Mouse (Mus musculus): ENCODE measurements around the gene Slc9a2. TPM values are rescaled to one million over a fixed set of nuclear protein-coding genes. Genes with fewer than 3 reads are reported as not detected.

Slc9a2 gene
- polyA plus RNA-seq, 1 experiment from 2014 or later, result 0.18 TPM

DNA sequence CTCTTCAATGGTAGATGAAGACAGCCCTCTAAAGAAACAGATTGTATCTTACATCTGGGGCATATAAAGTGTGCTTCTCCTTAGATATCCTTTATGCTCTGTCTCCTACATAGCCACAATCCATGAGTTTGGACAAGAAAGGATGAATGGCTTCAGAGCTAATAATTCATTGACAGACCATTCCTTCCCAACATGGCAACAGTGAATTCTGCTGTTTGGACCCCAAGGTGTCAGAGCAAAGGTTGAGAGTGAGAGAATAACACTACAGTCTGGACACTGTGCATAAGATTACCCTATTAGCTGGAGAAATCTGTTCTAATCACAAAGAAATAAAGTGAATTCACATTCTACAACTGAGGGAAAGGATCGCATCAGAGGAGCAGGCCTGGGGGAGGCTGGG, 115.1 kb downstream of the Slc9a2 start:
- 96% methylated on average over 1 of the region's 1 CpGs for WGBS
- Histone ChIP-seq H3K4me1 (no peaks in the 10 kb centered on the region), H3K9me3 (no peaks in the 10 kb centered on the region), H3K4me2 (replicated peaks) (no peak overlapping the region), H3K27me3 (no peaks in the 10 kb centered on the region), H3K36me3 (no peaks in the 10 kb centered on the region), H3K9ac (replicated peaks) (no peak overlapping the region), H3K4me3 (no peak overlapping the region), H3K27ac (replicated peaks) (no peak overlapping the region)
- ATAC-seq (ENCODE audit: low FRiP score, low read depth), result no peak

DNA sequence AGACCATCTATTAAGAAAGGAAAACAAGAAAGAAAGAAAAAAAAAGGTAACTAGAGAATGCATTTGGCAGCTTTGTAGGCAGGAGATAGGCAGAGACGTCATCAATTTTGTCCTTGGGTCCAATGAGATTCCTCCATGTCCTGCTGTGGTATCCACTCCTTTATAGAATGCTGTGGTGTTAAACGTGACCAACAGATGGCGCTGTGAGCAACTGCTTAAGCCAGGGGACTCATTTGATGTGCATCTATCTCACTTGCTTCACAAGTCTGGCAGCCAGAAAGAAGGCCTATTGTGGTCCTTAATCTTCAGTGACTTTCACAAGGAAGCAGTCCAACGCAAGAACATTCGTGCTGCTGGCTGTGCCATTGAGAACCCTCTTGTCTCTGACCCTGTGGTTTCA, 117.0 kb downstream of the Slc9a2 start:
- Histone ChIP-seq H3K4me2 (replicated peaks) (no peak overlapping the region), H3K4me1 (no peaks in the 10 kb centered on the region), H3K27ac (replicated peaks) (no peak overlapping the region), H3K9ac (replicated peaks) (no peak overlapping the region), H3K4me3 (no peak overlapping the region), H3K36me3 (no peaks in the 10 kb centered on the region), H3K27me3 (no peaks in the 10 kb centered on the region), H3K9me3 (no peaks in the 10 kb centered on the region)
- WGBS, result 18% methylated on average over 5 of the region's 5 CpGs
- no peak for ATAC-seq (ENCODE audit: low FRiP score, low read depth)

DNA sequence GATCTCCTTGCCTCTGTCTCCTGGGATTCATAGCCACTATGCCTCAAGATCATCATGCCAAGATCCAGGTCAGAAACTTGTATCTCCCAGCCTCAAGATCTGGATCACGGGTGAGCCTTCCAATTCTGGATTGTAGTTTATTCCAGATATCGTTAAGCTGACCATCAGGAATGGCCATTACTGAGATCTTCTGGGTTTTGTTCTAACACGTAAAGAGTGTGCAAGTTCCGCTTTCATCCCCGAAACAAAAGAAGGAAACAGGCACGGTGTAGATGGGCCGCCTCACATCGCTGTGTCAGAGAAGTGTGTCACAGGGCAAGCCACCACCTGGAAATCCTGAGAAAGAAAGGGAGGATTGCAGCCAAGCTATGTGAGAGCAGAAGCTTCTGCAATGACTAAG, 118.7 kb downstream of the Slc9a2 start:
- Histone ChIP-seq H3K9ac (replicated peaks) (no peak overlapping the region), H3K36me3 (no peaks in the 10 kb centered on the region), H3K4me1 (no peaks in the 10 kb centered on the region), H3K27me3 (no peaks in the 10 kb centered on the region), H3K4me3 (no peak overlapping the region), H3K27ac (replicated peaks) (no peak overlapping the region), H3K9me3 (no peaks in the 10 kb centered on the region), H3K4me2 (replicated peaks) (no peak overlapping the region)
- ATAC-seq (ENCODE audit: low FRiP score, low read depth), result no peak
- WGBS, result 89% methylated on average over 8 of the region's 8 CpGs

DNA sequence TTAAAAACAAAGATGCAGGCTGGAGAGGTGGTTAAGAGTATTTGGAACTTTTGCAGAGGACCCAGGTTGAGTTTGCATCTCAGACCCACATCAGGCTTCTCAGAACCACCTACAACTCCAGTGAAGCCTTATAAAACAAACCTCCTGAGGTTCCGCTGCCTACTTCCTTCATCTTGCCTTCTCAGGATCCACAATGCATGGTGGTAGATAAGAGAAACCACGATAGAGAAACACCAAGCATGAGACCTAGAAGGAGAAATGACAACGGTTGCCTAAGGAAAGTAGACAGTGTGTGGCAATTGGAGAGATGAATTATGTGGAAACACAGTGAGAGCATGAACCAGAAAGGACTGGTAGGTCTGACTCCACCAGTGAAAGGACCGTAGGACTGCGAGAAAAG, 120.5 kb downstream of the Slc9a2 start:
- Histone ChIP-seq H3K4me3 (no peak overlapping the region), H3K4me1 (no peaks in the 10 kb centered on the region), H3K27me3 (no peaks in the 10 kb centered on the region), H3K27ac (replicated peaks) (no peak overlapping the region), H3K9me3 (no peaks in the 10 kb centered on the region), H3K9ac (replicated peaks) (no peak overlapping the region), H3K36me3 (no peaks in the 10 kb centered on the region), H3K4me2 (replicated peaks) (no peak overlapping the region)
- 87% methylated on average over 5 of the region's 5 CpGs for WGBS
- no peak for ATAC-seq (ENCODE audit: low FRiP score, low read depth)

DNA sequence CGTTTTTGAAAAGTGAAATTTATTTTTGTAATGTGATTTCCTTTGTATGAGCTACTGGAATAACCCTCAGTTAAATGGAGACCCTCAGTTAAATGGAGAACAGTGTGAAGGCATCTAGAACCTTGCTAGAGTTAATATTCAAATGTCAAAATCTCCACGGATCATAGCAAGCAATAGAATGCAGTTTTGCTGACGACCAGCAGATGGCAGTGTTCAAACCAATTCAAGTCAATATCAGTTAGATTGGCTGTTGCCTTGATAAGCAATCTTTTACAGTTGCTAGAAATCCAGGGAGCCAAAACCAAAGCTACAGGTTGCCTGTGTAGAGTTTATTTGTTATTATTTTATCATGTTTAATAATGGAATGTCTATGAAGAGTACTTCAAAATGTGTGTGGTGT, 122.4 kb downstream of the Slc9a2 start:
- Histone ChIP-seq H3K9me3 (no peaks in the 10 kb centered on the region), H3K9ac (replicated peaks) (no peak overlapping the region), H3K4me3 (no peak overlapping the region), H3K4me1 (no peaks in the 10 kb centered on the region), H3K27me3 (no peaks in the 10 kb centered on the region), H3K36me3 (no peaks in the 10 kb centered on the region), H3K4me2 (replicated peaks) (no peak overlapping the region), H3K27ac (replicated peaks) (no peak overlapping the region)
- ATAC-seq (ENCODE audit: low FRiP score, low read depth), result no peak
- WGBS, result 30% methylated on average over 3 of the region's 3 CpGs

DNA sequence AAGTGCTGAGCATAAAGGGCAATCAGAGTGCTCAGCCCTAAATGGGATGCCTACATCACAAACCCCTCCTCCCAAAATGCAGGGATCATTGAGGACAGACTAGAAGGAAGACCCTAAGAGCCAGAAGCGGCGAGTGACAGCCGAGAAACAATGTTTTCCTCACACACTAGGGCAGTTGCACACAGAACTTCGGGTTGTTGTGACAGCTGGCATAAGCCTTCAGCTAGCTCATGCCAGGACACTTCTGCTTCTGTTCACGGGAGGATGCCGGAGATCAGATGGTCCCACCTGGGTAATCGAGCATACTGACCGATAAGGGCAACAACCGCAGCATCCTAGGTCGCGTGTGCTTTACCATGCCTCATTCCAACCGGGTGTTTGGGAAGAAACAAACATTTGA, 123.7 kb downstream of the Slc9a2 start:
- H3K9ac ChIP-seq (replicated peaks), result no peak overlapping the region
- H3K9me3 ChIP-seq, result no peaks in the 10 kb centered on the region
- no peak overlapping the region for H3K4me2 ChIP-seq (replicated peaks)
- H3K27ac ChIP-seq (replicated peaks), result no peak overlapping the region
- no peaks in the 10 kb centered on the region for H3K4me1 ChIP-seq
- H3K27me3 ChIP-seq, result no peaks in the 10 kb centered on the region
- H3K36me3 ChIP-seq, result no peaks in the 10 kb centered on the region
- H3K4me3 ChIP-seq, result no peak overlapping the region
- ATAC-seq (ENCODE audit: low FRiP score, low read depth), result no peak
- 85% methylated on average over 12 of the region's 12 CpGs for WGBS

DNA sequence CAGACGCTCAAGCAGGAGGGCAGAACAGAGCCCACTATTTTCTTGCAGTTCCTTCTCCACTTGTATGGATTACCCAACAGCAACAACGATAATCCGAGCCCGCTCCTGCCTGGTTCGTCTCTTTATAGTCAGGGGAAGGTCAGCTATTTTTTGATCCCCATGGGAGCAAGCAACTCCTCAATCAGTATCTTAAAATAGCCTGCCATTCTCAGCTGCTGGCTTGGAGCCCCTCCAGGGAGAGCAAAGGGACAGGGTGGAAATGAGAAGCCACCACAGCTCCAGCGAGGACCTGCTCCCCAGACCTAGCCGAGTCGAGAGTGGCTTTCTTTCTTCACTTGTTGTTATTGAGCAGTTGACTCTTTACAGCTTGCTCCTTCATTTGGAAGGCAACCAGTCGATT, 125.0 kb downstream of the Slc9a2 start, which contains the start of gene Tmem182:
Gene Tmem182 (plus strand): TSS at position 251 of the 400 bp plus-strand sequence.
- H3K27ac ChIP-seq (replicated peaks), result no peak within 1 kb of the TSS
- H3K27me3 ChIP-seq, result no peaks in the 10 kb centered on the region
- H3K4me2 ChIP-seq (replicated peaks), result no peak within 1 kb of the TSS
- no peaks in the 10 kb centered on the region for H3K36me3 ChIP-seq
- ATAC-seq (ENCODE audit: low FRiP score, low read depth), result no peak
- H3K9ac ChIP-seq (replicated peaks), result no peak within 1 kb of the TSS
- H3K9me3 ChIP-seq, result no peaks in the 10 kb centered on the region
- H3K4me1 ChIP-seq, result no peaks in the 10 kb centered on the region
- 61% methylated on average over 9 of the region's 9 CpGs for WGBS
- no peak within 1 kb of the TSS for H3K4me3 ChIP-seq

DNA sequence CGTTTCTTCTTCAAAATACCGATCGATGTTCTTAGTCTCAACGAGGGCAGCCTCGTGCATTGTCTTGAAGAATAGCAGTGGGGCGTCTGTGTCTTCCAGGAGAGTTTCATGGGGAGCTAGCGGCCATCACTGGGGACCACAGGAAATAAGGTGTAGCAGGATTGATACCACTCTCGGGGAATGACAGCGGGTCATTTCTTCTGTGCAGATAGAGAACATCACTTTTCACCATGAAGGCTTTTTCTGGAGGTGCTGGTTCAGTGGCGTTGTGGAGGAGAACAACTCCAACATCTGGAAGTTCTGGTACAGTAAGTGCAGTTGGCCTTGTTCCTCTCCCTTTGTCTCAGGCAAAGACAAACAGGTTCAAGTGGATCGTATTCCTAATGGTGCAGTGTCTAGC, 125.5 kb downstream of the Slc9a2 start:
- no peak overlapping the region for H3K4me3 ChIP-seq
- no peak overlapping the region for H3K9ac ChIP-seq (replicated peaks)
- H3K27ac ChIP-seq (replicated peaks), result no peak overlapping the region
- H3K4me1 ChIP-seq, result no peaks in the 10 kb centered on the region
- H3K27me3 ChIP-seq, result no peaks in the 10 kb centered on the region
- H3K36me3 ChIP-seq, result no peaks in the 10 kb centered on the region
- no peak for ATAC-seq (ENCODE audit: low FRiP score, low read depth)
- H3K9me3 ChIP-seq, result no peaks in the 10 kb centered on the region
- no peak overlapping the region for H3K4me2 ChIP-seq (replicated peaks)
- WGBS, result 88% methylated on average over 11 of the region's 11 CpGs

DNA sequence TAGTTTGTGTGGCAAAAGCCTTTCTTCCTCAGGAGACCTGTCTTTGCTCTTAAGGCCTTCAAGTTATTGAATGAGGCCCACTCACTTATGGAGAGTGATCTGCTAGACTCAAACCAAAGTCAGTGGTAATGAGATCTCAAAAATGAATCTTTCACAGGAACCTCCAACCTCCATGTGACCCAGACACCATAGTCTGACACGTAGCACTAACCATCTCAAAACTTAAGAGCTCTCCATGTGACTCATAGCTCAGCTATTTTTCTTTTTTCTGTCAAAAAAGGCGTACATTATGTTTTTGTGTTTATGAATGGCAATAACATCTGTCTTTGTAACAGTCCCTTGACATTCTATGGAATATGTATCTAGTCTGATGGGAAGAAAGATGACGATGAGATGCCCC, 128.3 kb downstream of the Slc9a2 start:
- H3K4me2 ChIP-seq (replicated peaks), result no peak overlapping the region
- no peak for ATAC-seq (ENCODE audit: low FRiP score, low read depth)
- no peak overlapping the region for H3K4me3 ChIP-seq
- H3K4me1 ChIP-seq, result no peaks in the 10 kb centered on the region
- H3K9me3 ChIP-seq, result no peaks in the 10 kb centered on the region
- no peaks in the 10 kb centered on the region for H3K27me3 ChIP-seq
- H3K27ac ChIP-seq (replicated peaks), result no peak overlapping the region
- no peak overlapping the region for H3K9ac ChIP-seq (replicated peaks)
- 90% methylated on average over 3 of the region's 3 CpGs for WGBS
- H3K36me3 ChIP-seq, result no peaks in the 10 kb centered on the region

DNA sequence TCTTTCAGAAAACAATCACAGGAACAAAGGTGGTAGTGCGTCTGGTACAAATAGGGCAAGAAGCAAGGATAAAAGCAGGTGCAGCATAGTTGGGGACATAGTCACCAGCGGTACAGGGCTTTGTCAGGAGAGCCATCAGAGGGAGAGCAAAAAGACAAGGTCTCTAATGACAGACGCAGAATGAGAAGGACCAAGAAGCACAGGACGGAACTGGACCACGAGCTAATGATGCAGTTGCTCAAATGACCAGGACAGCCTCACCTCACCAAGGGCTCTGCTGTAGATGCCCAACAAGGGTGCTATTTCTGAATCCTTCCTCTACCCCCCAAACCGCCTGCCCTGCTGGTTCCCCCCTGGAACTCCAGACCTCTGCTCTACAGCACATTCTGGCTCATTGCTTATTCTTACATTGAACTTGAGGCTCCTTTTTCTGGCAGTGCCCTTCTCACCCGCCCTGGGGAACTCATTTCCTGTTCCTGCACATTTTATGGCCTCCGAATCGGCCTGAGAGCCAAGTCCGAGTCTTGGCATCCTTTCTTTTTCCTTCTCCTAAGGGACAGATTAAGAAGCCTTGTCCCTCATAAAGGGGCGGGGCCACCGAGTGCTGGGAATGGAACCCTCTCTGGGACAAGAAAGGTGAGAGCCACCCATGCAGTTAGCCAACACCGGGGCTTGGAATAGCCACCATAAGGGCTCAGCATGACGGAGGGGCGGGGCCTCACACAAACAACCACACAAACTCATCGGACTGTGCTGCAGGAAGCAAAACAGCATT, 134.9 kb downstream of the Slc9a2 start:
- Histone ChIP-seq H3K36me3 (no peaks in the 10 kb centered on the region), H3K4me3 (no peak overlapping the region), H3K27me3 (no peaks in the 10 kb centered on the region), H3K27ac (replicated peaks) (no peak overlapping the region), H3K4me2 (replicated peaks) (no peak overlapping the region), H3K4me1 (0 out of 2 replicates have a peak, but pooled peaks cover 3% of the 10 kb centered on the region), H3K9ac (replicated peaks) (no peak overlapping the region), H3K9me3 (no peaks in the 10 kb centered on the region)
- 76% methylated on average over 16 of the region's 16 CpGs for WGBS
- ATAC-seq (ENCODE audit: low FRiP score, low read depth), result no peak

Other genes with a start within 250 kb of the Slc9a2 start
- not detected in 2 replicates for gene Il18r1, start 215.0 kb upstream of the Slc9a2 start, polyA plus RNA-seq (2016; fragmentation: Nextera tagmentation; extraction: Ambion mirVana)
- 0.15 and 0.39 TPM in 2 replicates for gene Il18rap, start 165.2 kb upstream of the Slc9a2 start, polyA plus RNA-seq (2016; fragmentation: Nextera tagmentation; extraction: Ambion mirVana)
- gene Slc9a4, start 100.5 kb upstream of the Slc9a2 start, polyA plus RNA-seq (2016; fragmentation: Nextera tagmentation; extraction: Ambion mirVana), result not detected in 2 replicates
- gene Mfsd9, start 110.1 kb downstream of the Slc9a2 start, polyA plus RNA-seq (2016; fragmentation: Nextera tagmentation; extraction: Ambion mirVana), result 2.7 and 3.1 TPM in 2 replicates
- not detected in 2 replicates for gene Tmem182, start 125.0 kb downstream of the Slc9a2 start, polyA plus RNA-seq (2016; fragmentation: Nextera tagmentation; extraction: Ambion mirVana)